In the genomic region with DNA sequence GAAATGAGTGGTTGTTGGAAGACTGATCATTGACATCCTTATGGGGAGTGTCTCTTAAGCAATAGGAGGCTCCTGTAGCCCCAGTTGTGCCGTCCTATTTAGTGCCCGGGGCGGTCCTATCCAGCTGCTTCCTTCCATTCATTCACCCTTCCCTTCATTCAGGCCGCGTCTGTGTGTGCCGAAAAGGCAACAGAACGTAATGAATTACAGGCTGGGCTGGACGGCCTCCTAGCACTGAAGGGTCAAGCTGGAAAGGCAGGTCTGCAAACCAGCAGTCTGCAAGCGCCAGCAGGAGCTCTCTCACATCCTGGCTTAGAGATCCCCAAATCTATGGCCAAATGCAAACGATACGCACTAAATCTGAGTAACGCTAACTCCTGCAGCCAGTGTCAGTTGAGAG, we compare ENCODE assay signal across 9 mouse cellular contexts. TPM values are rescaled to one million over a fixed set of nuclear protein-coding genes. Genes with fewer than 3 reads are reported as not detected.
A peak's percentile ranks its signal among the peaks of the same experiment; 100 is the strongest.
DNase-seq lines count a peak whose midpoint lies in the region; ATAC-seq and TF ChIP-seq lines count a peak whose summit lies in the region.
"Had no signal": no experiment of that assay in that cellular context is flagged by ENCODE, and none has a peak within 500 bp of the region (broad histone marks: within the 10 kb centered on the region; RNA-seq: fewer than 3 reads in every experiment).

No protein-coding gene starts in this region.

- H3K9ac ChIP-seq in heart, embryonic 13.5 days = no peak overlapping the region
- H3K9ac ChIP-seq in forebrain, embryonic 11.5 days (ENCODE audit: low read length) = no peak overlapping the region
- no peak overlapping the region for H3K9ac ChIP-seq in neural tube, embryonic 12.5 days

- H3K27ac ChIP-seq in heart, embryonic 13.5 days (replicated peaks) = no peak overlapping the region
- no peak overlapping the region for H3K27ac ChIP-seq in forebrain, embryonic 11.5 days (ENCODE audit: low read depth, low read length)
- H3K27ac ChIP-seq in neural tube, embryonic 12.5 days = no peak overlapping the region

- peaks cover 16% of the 10 kb centered on the region for H3K4me1 ChIP-seq in heart, embryonic 13.5 days
- peaks cover 10% of the 10 kb centered on the region for H3K4me1 ChIP-seq in forebrain, embryonic 11.5 days (replicated peaks; ENCODE audit: control insufficient read depth, insufficient read depth, low read length)
- peaks cover 16% of the 10 kb centered on the region for H3K4me1 ChIP-seq in neural tube, embryonic 12.5 days

- no peak for TF ChIP-seq POLR2A in brain, embryonic 14.5 days (IDR thresholded peaks at IDR 0.05; ENCODE audit: borderline replicate concordance, extremely low read depth, insufficient read depth, insufficient read length, poor library complexity, severe bottlenecking)

- peaks cover 27% of the 10 kb centered on the region for H3K27me3 ChIP-seq in heart, embryonic 13.5 days (replicated peaks)
- no peaks in the 10 kb centered on the region; the same call in 1 of the 2 replicates for H3K27me3 ChIP-seq in forebrain, embryonic 11.5 days (ENCODE audit: control insufficient read depth, insufficient read depth, low read length)
- no peaks in the 10 kb centered on the region for H3K27me3 ChIP-seq in neural tube, embryonic 12.5 days (replicated peaks)

- ATAC-seq in heart, embryonic 13.5 days (ENCODE audit: extremely low read depth, insufficient number of reproducible peaks, low FRiP score, low TSS enrichment) = no peak
- no peak; the same call in 1 of the 2 replicates for ATAC-seq in forebrain, embryonic 11.5 days (replicated peaks; ENCODE audit: low FRiP score)
- peak; percentile 68 for ATAC-seq in neural tube, embryonic 12.5 days (ENCODE audit: low FRiP score, low read depth)

- WGBS in heart, embryonic 13.5 days = 11% methylated on average over 12 of the region's 12 CpGs
- under 1% methylated on average over 12 of the region's 12 CpGs for WGBS in forebrain, embryonic 11.5 days
- 0% methylated on average over 12 of the region's 12 CpGs for WGBS in neural tube, embryonic 12.5 days

- H3K36me3 ChIP-seq in heart, embryonic 13.5 days = no peaks in the 10 kb centered on the region
- H3K36me3 ChIP-seq in forebrain, embryonic 11.5 days (ENCODE audit: control insufficient read depth, insufficient read depth, low read length) = no peaks in the 10 kb centered on the region
- H3K36me3 ChIP-seq in neural tube, embryonic 12.5 days = no peaks in the 10 kb centered on the region

- DNase-seq in heart, adult 8-10 months (ENCODE audit: low spot score) = no peak
- peak; percentile 64 for DNase-seq in brain, embryonic 14.5 days (ENCODE audit: low read depth)
- DNase-seq in forebrain, embryonic 11.5 days (ENCODE audit: low spot score) = peak; percentile 69
- DNase-seq in layer of hippocampus, adult 8-10 months (ENCODE audit: low spot score in 2 of 2) = peak; percentile 22 to 32
- no peak for DNase-seq in thymus, postnatal 4 days
- no peak for DNase-seq in Muller cell, postnatal 12 days (ENCODE audit: inconsistent ontology term)

- H3K4me2 ChIP-seq in heart, embryonic 13.5 days = 0 out of 2 replicates have a peak overlapping the region, but pooled peaks have one; percentile 13
- peak overlapping the region; percentile 78; the same call in 1 of the 2 replicates for H3K4me2 ChIP-seq in forebrain, embryonic 11.5 days (ENCODE audit: low read depth, low read length, severe bottlenecking)
- peak overlapping the region; percentile 74 for H3K4me2 ChIP-seq in neural tube, embryonic 12.5 days (replicated peaks)

- H3K4me3 ChIP-seq in heart, embryonic 13.5 days = no peak overlapping the region
- peak overlapping the region; percentile 42; the same call in 1 of the 2 replicates for H3K4me3 ChIP-seq in forebrain, embryonic 11.5 days (ENCODE audit: low read depth, low read length)
- H3K4me3 ChIP-seq in neural tube, embryonic 12.5 days = peak overlapping the region; percentile 44
- H3K4me3 ChIP-seq: megakaryocyte, embryonic 14.5 days had no signal

- H3K9me3 ChIP-seq in heart, embryonic 13.5 days = no peaks in the 10 kb centered on the region
- no peaks in the 10 kb centered on the region for H3K9me3 ChIP-seq in forebrain, embryonic 11.5 days (ENCODE audit: control insufficient read depth, low read length)
- H3K9me3 ChIP-seq in neural tube, embryonic 12.5 days = no peaks in the 10 kb centered on the region

- TF ChIP-seq CTCF in brain, embryonic 14.5 days (IDR thresholded peaks at IDR 0.05; ENCODE audit: borderline replicate concordance, extremely low read depth, insufficient read depth, insufficient read length) = no peak

RNA-seq across cellular contexts. Expression of a gene that starts 1.6 kb away (rescaled TPM):
- polyA plus RNA-seq in heart, embryonic 13.5 days (2015; fragmentation: Nextera tagmentation; extraction: Ambion mirVana) = 22.7 and 24.7 TPM in 2 replicates
- 10 to 100 TPM; 29.3 to 60.0 (median 43.0) TPM for total RNA-seq in heart, adult 8-10 months (2022)
- polyA plus RNA-seq in brain, embryonic 14.5 days (2012; rRNA removed) = 19.7 and 30.3 TPM in 2 replicates
- 20.7 and 24.5 TPM in 2 replicates for polyA plus RNA-seq in forebrain, embryonic 11.5 days (2014; fragmentation: Nextera tagmentation; extraction: Ambion mirVana)
- 100 to 1,000 TPM in 3 of 4 experiments, 10 to 100 TPM in 1; 75.5 to 160 (median 130) TPM for total RNA-seq in layer of hippocampus, adult 8-10 months (2022)
- polyA plus RNA-seq in neural tube, embryonic 12.5 days (2016; fragmentation: Nextera tagmentation; extraction: Ambion mirVana) = 24.6 and 28.9 TPM in 2 replicates

Comparison
In these comparisons a context has a peak if more than half of its experiments do, and no peak if none do; other contexts are left out.
1. H3K4me2 ChIP-seq: peak in every context shown above with its lines; median percentile 78 in forebrain, embryonic 11.5 days; 74 in neural tube, embryonic 12.5 days; 13 in heart, embryonic 13.5 days.
2. DNase-seq: peak in brain, embryonic 14.5 days (single experiment), forebrain, embryonic 11.5 days (single experiment) and layer of hippocampus, adult 8-10 months (2 of 2); none in heart, adult 8-10 months (single experiment), thymus, postnatal 4 days (single experiment) and Muller cell, postnatal 12 days (single experiment).